Mouse (Mus musculus): ENCODE data around the gene Il17rd. TPM values are rescaled to one million over a fixed set of nuclear protein-coding genes. Genes with fewer than 3 reads are reported as not detected.

Il17rd gene
- 1.6 TPM for polyA plus RNA-seq (2015; fragmentation: Illumina TruSeq; extraction: RNeasy Lipid Tissue Mini Kit (QIAGEN cat#74804); ENCODE audit: low read depth, low replicate concordance)

DNA sequence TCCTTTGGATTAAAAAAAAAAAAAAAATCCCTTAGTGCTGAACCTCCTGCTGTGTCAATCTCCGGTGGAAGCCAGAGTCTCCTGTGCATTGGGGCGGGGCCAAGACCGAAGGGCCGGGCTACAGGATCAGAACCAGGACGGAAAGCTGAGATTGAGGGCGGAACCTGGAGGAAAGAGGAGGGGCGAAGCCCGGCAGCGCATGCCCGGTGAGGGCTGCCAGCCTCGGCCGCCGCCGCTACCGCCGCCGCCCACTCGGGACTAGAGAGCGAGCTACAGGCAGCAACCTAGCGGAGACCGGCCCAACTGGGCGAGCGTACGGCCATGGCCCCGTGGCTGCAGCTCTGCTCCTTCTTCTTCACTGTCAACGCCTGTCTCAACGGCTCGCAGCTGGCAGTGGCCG is at the start of gene Il17rd:
TSS of gene Il17rd (plus strand) at position 159 of the 400 bp plus-strand sequence.

DNA sequence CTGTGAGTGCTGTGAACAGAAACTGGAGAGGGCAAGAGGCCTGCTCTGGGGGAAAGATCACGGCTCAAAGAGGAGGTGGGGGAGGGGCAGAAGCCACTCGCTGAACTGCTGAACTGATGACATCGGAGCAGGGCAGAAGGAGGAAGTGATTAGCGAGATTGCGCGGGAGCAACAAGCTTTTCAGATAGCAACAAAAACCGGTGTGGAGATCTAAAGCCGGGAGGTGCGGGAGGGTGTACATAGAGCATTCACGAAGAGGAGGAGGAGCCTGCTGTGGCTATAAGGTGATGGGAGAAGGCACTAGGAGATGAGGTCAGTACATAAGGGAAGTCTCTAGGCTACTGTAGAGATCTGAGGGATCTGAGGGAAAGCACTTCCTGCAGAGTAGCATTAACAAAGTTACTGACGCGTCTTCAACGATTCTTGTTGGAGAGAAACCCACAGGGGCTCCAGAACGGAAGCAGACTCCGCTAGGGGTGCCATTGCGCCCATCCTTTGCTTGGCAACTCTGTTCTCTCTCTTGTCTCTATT is 44.5 kb upstream of the Il17rd start, which contains the start of gene Hesx1:
TSS of gene Hesx1 (plus strand) at position 206 of the 531 bp plus-strand sequence.

DNA sequence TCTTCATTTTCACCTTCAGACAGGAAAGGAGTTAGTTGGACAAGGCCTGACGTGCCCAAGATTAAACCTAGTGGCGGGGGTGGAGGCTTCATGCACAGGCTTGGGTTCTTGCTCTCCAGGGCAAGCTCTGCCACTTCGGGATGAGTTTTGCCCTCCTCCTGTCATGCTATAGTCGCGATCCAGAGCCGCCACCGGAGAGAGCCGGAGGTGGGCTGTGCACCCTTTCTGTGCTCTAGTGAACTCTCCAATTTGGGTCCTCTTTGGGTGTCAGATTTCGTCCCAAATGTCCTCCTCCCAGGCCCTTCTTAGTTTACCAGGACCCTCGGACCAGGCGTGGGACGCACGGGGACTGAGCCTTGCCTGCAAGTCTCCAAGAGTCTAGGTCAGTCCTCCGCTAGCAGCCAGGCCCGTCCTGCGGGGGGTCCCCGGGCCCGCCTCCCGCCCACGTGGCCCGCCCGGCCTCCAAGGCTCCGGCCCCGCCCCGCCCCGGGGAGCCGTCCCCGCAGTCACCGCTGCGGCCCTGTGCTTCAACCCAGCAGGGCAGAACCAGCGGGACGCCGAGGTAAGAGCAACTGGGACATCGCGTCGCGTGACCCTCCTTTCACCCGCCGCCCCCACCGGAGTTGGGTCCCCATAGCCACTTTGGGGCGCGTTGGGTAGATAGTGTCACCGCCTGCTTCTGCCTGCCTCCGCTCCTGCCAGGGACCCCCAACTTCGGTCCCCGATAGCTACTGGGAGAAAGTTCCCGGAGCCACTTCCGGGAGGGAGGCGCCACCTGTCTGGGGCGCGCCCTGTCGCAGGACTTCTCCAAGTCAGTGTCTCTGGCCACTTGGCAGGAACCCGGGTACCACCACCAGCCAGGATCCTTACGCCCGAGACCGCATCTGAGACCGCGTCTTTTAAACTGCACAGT is 75.9 kb downstream of the Il17rd start, which contains the start of gene Arhgef3:
TSS of gene Arhgef3 (plus strand) at position 538 of the 913 bp plus-strand sequence.

Other genes with a start within 250 kb of the Il17rd start
- gene Asb14, start 144.4 kb upstream of the Il17rd start, polyA plus RNA-seq (2015; fragmentation: Illumina TruSeq; extraction: RNeasy Lipid Tissue Mini Kit (QIAGEN cat#74804); ENCODE audit: low read depth, low replicate concordance) = not detected
- gene Appl1, start 67.7 kb upstream of the Il17rd start, polyA plus RNA-seq (2015; fragmentation: Illumina TruSeq; extraction: RNeasy Lipid Tissue Mini Kit (QIAGEN cat#74804); ENCODE audit: low read depth, low replicate concordance) = 41.9 TPM
- gene Hesx1, start 44.5 kb upstream of the Il17rd start, polyA plus RNA-seq (2015; fragmentation: Illumina TruSeq; extraction: RNeasy Lipid Tissue Mini Kit (QIAGEN cat#74804); ENCODE audit: low read depth, low replicate concordance) = not detected
- 62.1 TPM for gene Arhgef3, start 76.0 kb downstream of the Il17rd start, polyA plus RNA-seq (2015; fragmentation: Illumina TruSeq; extraction: RNeasy Lipid Tissue Mini Kit (QIAGEN cat#74804); ENCODE audit: low read depth, low replicate concordance)

Measured in brain, adult 10 weeks (tissue).